Mouse (Mus musculus): ENCODE measurements around the gene Map2k6.
A peak's percentile ranks its signal among the peaks of the same experiment; 100 is the strongest.

The Map2k6 gene

GRCm38 (mm10) chr11:110403602-110404001 is 4.7 kb downstream of the Map2k6 start:
- DNase-seq (ENCODE audit: low read depth, low spot score): no peak

DNA sequence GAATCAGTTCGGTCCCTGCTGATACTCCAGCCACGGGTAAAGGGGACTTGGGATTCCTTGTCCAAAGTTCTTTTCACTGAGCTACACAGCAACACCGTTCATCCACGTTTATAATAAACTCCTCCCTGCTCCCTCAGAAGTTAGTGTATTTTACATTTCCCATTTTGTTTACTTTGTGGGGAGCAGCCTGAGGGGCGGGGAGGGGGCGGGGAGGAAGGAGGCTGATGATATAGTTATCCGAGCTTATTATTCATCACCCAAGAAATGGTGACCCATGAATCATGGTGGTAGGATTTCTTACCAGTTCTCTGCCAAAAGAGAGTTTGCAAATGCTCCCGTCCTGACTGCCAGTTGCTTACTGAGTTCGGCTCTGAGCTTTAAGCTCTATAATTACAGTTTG is 6.7 kb downstream of the Map2k6 start:
- no peak for DNase-seq (ENCODE audit: low read depth, low spot score)

- DNase-seq (ENCODE audit: low read depth, low spot score): peak; percentile 65
Measured at GRCm38 (mm10) chr11:110409131-110409530, 10.2 kb downstream of the Map2k6 start.

- DNase-seq (ENCODE audit: low read depth, low spot score): peak; percentile 87
Measured at GRCm38 (mm10) chr11:110409776-110410175, 10.9 kb downstream of the Map2k6 start.

DNA sequence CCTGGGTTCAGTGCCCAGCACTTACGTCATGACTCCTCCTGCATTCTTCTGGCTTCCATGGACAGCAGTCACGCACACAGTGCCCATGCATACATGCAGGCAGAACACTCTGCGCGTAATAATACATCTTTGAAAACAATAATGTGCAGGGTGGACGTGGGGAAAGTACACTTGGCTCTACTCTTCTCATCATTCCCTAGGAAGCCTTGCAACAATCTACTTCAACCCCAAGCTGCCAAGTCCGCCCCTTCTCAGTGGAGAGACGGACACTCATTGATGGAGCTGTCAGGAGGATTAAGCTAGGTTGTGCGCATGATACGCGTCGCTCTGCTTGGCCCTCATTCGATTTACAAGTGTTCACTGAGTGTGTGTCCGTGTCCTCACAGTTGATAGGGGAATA is 12.7 kb downstream of the Map2k6 start:
- DNase-seq (ENCODE audit: low read depth, low spot score): no peak

GRCm38 (mm10) chr11:110414263-110414662 is 15.3 kb downstream of the Map2k6 start:
- no peak for DNase-seq (ENCODE audit: low read depth, low spot score)

GRCm38 (mm10) chr11:110416691-110417090 is 17.8 kb downstream of the Map2k6 start:
- no peak for DNase-seq (ENCODE audit: low read depth, low spot score)

GRCm38 (mm10) chr11:110420463-110420862 is 21.5 kb downstream of the Map2k6 start:
- no peak for DNase-seq (ENCODE audit: low read depth, low spot score)

GRCm38 (mm10) chr11:110426572-110427145 is 27.7 kb downstream of the Map2k6 start:
- no peak for DNase-seq (ENCODE audit: low read depth, low spot score)

DNA sequence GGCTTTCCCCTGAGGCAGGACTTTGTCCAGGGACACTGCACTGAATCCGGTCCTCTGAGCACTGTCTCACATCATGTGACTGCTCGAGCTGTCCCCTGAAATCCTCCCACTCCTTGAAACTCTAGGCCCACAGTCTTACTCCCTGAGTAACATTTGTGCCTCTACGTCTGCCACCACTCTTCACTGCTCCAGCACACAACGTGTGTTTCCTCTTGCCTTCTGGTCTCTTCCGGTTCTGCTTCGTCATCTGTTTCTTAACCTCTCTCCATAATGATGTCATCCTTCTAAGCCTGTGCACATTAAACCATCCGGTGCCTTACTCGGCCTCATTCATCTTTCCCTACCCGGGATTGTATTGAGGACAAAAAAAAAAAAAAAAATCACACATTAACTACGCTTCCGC is 28.2 kb downstream of the Map2k6 start:
- DNase-seq (ENCODE audit: low read depth, low spot score): no peak

- no peak for DNase-seq (ENCODE audit: low read depth, low spot score)
Measured at GRCm38 (mm10) chr11:110428999-110429398, 30.1 kb downstream of the Map2k6 start.

- DNase-seq (ENCODE audit: low read depth, low spot score): no peak
Measured at GRCm38 (mm10) chr11:110429837-110430418, 31.0 kb downstream of the Map2k6 start.

DNA sequence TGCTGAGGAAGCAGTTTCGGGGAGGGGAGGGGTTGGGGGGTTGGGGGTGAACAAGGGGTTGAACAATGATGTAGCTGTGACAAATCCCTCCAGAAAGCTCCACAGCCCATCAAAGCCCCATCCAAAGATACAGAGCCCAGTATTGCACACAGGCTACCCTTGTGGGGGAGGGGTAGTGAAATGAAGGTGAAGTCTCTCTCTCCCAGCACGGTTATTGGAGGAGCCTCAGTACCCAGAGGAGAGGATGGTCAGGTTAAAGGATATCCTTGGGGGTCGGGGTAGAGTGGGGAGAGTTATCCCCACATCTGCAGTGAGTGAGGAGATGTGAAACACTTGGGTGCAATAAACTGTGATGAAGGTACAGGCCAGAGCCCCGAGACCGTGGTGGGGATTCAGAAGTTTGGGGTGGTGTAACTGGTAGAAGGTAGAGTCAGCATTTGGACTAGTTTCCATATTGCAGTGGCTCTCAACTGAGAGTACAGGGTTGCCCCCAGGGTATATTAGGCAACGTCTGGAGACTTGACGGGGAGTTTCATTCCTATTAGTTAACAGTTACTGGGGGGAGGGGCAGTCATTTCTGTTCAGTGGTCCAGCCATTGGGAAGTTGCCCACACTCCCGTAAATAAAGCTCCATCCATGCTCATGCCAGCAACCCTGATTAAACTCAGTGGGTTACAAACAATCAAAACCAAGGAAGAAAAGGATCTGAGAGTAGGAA is 37.1 kb downstream of the Map2k6 start:
- DNase-seq (ENCODE audit: low read depth, low spot score): no peak

- no peak for DNase-seq (ENCODE audit: low read depth, low spot score)
Measured at GRCm38 (mm10) chr11:110436998-110437397, 38.1 kb downstream of the Map2k6 start.

GRCm38 (mm10) chr11:110438135-110438534 is 39.2 kb downstream of the Map2k6 start:
- DNase-seq (ENCODE audit: low read depth, low spot score): no peak

DNA sequence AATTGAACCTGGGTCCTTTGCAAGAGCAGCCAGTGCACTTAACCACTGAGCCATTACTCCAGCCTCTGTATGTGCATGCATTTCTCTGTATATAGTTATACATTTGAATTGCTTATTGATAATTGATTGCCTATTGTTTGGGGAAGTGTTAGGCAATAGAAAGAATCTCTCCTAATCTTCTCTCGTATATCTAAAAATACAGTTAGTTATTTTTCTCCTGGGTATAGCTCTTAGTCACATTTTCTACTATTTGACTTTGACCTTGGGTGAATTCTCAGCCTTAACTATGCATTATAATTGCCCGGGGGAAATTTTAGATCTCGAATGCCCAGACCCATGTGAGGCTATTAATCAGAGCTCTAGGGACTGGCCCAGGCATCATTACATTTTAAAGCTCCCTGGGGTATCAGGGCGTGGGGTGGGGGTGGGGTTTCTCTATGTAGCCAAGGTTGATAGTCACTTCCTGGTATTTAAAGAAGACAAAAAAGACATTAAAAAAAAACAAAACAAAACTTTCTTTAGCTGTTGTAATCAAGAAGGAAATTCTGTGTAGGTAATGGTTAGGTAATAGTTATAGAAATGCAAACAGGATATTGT is 39.9 kb downstream of the Map2k6 start:
- no peak for DNase-seq (ENCODE audit: low read depth, low spot score)

DNA sequence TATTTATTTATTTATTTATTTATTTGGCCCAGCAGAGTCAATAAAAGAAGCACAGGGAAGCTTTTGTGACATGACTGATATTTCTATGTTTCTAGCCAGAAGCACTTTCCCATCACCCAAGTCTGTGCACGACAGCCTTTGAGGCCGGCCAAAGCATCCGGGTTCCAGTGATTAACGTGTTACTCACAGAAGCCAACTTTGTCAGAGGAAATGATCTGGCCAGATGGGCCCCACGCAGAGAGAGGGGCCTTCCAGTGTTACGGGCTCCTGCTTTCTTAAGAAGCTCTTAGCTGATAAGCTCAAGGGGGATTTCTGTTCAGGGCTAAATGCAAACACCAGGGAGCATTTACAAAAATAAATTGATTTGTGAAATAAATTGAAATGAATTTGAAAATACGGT is 40.4 kb downstream of the Map2k6 start:
- no peak for DNase-seq (ENCODE audit: low read depth, low spot score)

GRCm38 (mm10) chr11:110444576-110444975 is 45.7 kb downstream of the Map2k6 start:
- no peak for DNase-seq (ENCODE audit: low read depth, low spot score)

DNA sequence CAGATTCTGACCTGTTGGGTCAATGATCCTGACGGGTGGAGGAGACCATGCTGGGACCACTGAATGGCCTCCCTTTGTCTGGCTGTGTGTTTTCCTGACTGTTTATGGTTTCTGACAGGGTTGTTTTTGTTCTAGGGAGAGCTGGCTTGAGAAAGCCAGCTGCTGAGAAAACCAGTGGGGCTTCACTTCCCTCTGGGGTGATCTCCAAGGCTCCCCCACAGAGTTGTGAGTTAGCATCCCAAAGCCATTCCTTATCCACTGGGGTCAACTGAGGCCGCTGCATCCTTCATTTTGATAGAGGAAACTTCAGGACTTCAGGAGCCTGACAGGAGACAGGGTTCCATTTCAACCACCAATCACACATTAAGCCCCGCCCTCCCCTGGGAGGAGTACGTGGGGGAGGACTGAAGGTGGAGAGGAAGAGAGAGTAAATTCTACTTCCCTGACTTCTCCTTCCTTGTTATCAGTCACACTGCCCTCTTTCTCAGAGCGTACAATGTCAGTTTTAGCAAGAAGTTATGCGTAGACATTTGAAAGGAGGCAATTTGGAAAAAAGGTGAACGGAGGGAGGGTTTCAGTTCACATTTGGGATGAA is 49.3 kb downstream of the Map2k6 start:
- peak; percentile 90 for DNase-seq (ENCODE audit: low read depth, low spot score)

- DNase-seq (ENCODE audit: low read depth, low spot score): no peak
Measured at GRCm38 (mm10) chr11:110448726-110449161, 49.8 kb downstream of the Map2k6 start.

- peak; percentile 65 for DNase-seq (ENCODE audit: low read depth, low spot score)
Measured at GRCm38 (mm10) chr11:110449183-110449582, 50.3 kb downstream of the Map2k6 start.

DNA sequence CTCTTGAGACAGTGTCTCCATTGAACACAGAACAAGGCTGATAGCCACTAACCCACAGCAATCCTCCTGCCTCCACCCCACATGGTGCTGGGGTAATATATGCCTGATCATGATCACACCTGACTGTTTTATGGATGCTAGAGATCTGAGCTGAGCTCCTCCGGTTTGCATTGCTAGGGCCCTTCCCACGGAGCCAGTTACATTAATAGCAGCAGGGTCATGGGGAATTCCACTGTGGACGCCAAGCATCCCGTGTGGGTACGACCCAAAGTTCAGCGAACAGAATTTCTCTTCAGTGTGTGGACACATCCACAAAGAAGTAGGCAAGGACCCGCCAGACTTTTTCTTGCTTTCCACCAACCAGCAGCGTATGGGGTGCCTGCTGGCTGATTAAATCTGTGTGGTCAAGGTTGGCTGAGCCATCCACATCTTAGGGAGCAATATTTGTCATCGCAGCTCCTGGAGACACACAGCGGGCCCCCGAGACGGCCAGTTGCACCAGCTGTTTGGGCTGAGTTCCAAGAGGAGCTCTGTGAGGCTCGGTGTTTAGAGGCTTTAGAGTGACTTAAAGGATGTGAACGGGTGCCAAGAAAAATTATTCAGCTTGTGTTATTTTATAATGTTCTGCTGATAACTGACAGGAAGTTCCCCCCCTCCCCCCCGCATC is 51.3 kb downstream of the Map2k6 start:
- no peak for DNase-seq (ENCODE audit: low read depth, low spot score)
